Mouse (Mus musculus) layer of hippocampus, adult 9-11 months (tissue): Measurements from ENCODE around the gene Als2cl.

Experiments used
- DNase-seq: peaks from one replicate; pipeline ENCODE4 v3.0.0; 2022

The Als2cl gene

DNA sequence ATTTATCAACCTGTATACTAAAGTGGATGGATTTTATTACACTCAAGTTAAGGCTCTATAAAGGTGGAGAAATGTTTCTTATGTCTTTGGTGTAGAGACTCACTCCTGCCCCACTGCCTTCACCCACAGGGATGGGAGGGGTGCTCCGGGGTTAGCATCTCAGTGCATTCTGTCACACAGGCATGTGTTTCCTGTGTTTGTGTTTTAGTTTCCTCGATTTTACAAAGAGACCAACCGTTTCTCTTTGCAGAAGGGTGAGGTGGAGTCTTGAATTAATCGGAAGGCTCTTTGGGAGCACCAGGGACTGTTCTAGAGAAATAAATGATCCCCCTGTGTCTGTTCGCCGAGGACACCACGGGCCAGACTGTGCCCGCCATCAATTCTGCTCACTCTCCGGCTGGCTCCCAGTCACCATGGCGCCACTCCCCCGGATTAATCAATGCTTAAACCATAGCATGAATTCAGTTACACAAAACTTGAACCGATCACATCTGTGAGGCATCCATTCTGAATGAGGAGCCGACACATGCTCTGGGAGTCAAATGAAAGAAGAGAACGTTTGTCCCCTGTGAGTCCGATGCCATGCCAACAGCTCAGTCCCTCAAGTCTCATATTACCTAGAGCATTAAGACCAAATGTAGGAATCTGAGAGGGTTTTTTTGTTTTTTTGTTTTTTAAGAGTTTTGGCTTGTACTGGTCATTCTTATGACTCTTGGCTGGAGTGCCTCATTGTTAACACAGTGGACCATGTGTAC is 41.2 kb downstream of the Als2cl start:
- no peak for DNase-seq

DNA sequence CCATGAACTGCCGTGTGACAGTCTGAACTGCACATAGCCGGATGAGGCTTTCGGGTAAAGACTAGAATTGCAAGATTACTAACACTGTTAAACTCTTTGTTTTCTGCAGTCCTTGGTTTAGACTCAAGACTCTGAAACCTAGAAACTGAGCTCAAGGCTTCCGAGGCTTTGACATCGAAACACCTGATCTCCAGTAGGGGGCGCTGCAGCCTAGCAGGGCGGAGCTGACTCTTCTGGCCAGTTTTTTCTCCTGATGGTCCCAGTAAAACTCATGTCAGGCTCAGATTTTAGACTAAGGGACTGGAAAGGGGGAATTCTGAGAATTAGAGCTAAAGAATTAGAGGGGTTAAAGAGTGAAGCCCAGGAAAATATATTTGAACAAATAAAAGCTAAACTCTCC is 43.1 kb downstream of the Als2cl start:
- DNase-seq = no peak

DNA sequence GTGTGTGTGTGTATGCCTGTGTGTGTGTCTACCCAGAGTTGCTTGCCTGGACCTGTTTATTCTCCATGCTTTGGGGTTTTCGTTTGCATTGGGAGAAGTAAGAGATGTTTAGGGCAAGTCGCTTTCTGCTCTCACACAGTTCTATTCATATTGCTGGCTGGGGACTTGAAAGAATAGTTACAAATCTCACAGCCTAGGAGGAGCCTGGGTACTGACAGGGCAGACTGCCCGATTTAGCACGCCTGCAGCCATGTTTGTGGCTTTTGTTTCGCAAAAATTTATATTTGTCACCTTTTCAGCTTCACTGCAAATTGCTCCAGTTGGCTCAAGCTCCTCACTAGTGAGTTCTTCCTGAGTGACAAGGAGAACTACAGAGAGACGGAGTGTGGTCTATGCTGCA is 51.9 kb downstream of the Als2cl start:
- no peak for DNase-seq

DNA sequence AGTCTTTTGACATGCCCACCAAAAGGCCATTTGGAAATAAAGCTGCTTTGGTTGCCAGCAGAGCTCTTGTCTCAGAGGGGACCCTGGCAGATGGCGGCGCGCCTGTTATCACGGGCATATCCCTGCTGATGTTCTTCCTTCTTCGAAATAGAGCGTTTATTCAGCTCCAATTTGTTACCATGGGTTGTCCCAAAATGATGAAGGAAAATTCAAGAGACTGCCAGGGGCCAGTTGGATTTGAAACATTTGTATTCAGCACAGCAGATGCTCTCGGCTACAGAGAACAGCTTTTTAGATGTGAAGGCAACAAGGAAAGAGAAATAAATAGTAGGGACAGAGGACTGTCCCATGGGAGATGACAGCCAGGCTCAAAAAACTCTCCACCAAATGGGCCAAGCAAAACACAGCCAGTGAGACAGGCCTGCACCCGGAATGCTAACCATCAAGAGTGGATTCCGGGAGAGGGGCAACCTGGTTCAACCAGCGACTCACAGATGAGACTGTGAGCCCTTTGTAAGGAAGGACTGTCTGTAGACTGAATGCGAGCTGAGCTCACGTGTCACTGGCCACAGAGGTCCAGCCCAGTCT is 54.3 kb downstream of the Als2cl start:
- peak; percentile 77 for DNase-seq

DNA sequence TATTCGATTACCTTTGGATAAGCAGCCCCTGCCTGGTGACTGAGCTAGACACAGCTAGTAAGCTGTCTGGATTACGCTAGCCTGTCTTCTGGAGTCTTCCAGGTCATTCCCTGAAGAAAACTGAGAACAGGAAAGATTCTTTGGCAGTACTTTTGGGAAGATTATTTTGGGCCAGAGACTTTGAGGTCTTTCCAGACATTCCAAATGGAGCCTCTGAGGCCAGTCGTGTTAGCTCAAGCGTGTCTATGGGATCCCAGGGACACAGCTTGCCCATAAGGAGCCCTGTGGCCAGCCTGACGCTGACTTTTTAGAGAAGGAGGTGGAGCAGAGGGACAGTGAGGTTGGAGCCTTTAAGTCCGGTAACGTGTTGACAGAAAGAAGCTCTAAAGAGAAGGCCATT is 56.3 kb downstream of the Als2cl start:
- no peak for DNase-seq

DNA sequence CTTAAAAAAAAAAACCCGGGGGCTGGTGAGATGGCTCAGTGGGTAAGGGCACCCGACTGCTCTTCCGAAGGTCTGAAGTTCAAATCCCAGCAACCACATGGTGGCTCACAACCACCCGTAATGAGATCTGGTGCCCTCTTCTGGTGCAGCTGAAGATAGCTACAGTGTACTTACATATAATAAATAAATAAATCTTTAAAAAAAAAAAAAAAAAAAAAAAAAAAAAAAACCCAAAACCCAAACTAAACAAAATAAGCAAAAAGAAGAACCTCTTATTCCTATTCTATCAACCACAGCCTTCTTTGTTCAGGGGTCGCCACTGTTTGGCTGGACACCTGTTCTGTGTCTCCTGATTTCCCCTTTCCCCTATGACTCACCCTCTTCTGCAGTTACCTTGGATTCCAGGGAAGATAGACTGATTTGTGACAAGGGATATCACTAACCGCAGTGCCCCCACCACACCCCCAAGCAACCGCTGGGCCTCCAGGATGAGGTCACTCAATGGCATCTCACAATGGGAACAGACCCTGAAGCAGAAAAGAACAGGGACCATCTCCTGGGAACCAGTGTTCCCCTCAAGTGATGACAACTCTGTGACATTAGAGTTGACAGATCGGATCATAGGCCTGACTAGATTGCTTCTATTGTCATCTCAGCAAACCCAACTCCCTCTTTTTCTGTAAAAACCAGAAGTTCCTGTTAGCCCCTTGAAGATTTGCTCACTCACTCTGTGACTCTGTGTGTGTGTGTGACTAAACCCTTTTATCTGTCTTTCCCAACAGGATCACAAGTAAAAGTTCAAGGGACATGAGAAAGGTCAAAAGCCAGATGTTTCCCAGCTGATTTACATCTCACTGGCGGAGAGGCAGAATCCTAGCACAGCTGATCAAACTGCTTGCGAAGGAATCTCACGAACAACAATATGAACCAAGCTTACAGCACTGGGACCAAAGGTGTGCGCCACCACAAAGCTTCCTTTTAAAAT is 58.1 kb downstream of the Als2cl start:
- DNase-seq = no peak

DNA sequence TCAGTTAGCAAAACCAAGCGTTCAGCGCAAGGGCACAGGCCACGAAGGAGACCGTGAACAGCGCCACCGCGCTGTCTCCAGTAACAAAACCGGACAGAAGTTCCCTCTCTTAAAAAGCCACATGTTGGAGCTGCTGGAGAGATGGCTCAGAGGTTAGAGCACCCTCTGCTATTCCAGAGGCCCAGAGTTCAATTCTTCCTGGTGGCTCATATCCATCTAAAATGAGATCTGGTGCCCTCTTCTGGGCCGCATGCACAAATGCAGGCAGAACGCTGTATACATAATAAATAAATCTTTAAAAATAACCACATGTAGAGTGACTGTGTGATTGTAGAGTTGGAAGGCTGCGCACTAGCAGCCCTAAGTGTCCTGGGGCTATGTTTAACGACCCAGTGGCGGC is 64.6 kb downstream of the Als2cl start:
- no peak for DNase-seq

DNA sequence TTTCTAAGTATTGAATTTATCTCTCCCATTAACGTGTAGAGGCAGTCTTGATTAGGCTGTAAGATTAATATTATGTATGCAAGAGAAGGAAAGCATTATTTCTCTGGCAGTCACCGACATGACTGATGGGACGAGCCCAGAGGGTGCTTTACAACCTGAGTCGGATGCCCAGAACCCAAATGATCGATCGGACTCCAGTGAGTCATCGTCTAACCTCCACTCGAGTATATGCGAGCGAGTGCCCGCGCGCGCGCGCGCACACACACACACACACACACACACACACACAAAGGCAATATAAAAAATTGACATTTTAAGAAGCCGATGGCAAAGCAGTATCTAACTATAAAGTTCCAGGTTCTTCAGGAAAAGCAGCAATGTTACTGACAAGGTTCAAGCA is 65.7 kb downstream of the Als2cl start:
- no peak for DNase-seq

DNA sequence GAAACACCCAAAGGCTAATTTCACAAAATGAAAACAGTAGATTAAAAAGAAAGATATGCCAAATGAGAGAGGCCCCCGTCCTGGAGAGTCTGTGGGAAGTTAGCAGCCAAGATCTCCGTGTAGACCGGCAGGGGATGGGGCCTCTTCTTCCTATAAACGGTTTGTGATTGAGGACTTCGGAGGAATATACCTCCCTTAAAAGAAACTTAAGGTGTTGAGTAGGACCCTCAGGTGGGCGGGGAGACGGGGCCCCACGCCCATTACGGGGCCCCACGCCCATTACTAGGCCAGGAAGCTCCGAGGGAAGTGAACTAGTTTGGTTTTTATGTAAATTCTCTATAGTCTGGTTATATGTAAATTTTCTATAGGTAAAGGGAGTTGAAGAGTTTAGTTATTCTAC is 66.3 kb downstream of the Als2cl start, which contains the start of gene Tdgf1:
Gene Tdgf1, minus strand, starts transcription at position 233 of the 400 bp plus-strand sequence.
- no peak for DNase-seq

DNA sequence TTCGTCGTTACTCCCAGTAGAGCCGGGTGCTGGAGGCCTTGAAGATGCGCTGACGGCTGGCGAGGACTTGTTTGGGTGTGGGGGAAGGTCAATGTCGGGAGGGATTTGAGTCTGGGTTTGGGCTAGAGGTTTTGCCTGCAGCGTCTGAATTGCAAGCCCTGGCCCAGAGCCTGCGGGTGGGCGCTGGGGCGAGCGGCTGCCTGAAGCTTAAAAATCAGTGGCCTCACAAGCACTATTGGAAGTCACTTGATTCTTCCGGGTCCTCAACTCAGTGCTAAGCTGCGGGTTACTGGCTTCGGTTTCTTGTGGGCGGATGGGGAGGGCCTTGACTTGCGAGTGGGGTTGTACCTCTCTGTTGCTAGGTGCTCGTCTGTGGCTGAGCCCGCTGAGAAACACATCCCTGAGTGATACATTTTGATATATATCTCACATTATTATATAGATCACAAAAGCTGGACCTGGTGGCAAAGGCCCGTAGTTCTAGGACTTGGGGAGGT is 66.9 kb downstream of the Als2cl start:
- no peak for DNase-seq

DNA sequence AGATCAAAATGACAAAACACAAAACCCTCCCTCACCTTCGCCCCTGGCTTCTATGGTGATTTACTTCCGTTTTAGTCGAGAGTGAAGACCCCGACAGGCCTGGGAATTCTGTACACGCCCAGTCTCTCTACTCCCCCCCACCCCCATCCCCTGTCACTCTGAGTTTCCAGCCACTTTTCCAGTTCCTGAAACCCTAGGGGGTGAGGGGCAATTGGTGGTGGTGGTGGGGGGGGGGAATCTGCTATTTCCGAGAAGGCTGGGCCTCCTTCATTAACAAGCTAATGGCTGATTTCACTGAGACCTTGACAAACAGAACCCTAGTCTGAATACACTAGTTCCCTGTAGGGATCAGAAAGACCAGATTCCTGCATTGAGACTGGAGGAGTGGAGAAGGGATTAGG is 67.6 kb downstream of the Als2cl start:
- no peak for DNase-seq

DNA sequence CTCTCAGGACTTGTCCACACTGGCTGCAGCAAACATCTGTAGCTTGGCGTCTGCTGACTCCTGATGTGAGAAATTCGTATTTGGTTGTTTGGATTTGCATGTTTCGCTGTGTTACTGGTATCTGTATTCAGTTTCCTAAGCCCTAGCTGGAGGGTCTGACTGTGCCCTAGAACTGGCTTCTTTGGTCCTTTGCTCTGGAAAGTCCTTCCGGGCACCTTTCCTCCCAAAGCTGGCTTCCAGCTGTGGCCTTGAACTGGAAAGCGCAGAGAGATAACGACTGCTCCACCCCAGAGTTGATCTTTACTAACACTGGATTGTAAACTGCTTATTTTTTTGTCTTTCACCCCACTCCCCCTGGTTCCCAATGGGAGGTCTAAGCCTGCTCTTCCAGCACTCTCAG is 68.2 kb downstream of the Als2cl start:
- no peak for DNase-seq

DNA sequence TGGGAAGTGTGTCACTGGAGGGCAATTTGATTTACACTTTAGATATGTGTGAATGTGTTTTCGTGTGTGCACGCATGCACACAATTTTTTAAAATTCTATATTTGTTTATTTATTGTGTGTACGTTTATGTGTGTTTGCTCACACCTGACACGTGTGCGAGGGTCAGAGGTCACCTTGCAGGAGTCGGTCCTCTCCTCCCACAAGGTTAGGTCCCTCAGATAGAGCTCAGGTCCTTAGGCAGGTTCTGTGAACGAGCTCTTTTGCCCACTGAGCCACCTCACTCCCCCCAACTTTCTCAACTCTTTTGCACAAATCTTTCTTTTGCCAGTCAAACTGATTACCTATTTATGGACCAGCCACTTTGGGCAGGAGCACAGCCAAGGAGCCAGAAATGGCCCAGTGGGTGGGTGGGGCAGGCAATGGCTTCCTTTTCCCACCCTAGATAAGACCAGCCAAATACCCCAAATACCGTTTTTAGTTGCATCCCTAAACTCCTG is 69.2 kb downstream of the Als2cl start:
- no peak for DNase-seq

DNA sequence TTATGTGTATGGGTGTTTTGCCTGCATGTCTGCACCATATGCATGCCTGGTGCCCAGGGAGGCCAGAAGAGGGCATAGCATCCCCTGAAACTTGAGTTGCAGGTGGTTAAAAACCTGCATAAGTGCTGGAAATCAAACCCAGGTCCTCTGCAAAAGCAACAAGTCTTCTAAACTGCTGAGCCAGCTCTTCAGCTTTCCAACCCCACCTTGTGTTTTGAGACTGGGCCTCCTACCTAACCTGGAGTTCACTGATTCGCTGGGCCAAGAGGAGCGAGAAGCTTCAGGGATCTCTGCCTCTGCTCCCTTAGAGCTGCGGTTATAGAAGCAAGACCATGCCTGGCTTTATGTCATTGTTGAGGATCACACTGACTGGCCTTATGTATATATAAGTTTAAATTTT is 70.4 kb downstream of the Als2cl start:
- DNase-seq = no peak
